8 mouse cellular contexts compared by ENCODE assay signal in genomic region chr1:158713301-158714095, GRCm38 (mm10).
DNase-seq lines count a peak whose midpoint lies in the region; ATAC-seq and TF ChIP-seq lines count a peak whose summit lies in the region.

No protein-coding gene starts in this region.

- peak; percentile 54; the same call in 1 of the 2 replicates for ATAC-seq in kidney, postnatal 0 days (replicated peaks; ENCODE audit: low FRiP score, low read depth)
- peak; percentile 57; the same call in 1 of the 2 replicates for ATAC-seq in lung, embryonic 15.5 days (ENCODE audit: borderline replicate concordance, extremely low read depth, low FRiP score, low TSS enrichment)

- WGBS in kidney, postnatal 0 days: 33% methylated on average over 5 of the region's 5 CpGs
- WGBS in lung, embryonic 15.5 days: 32% methylated on average over 5 of the region's 5 CpGs

- H3K27ac ChIP-seq in kidney, postnatal 0 days: no peak overlapping the region
- no peak overlapping the region for H3K27ac ChIP-seq in lung, embryonic 15.5 days

- H3K36me3 ChIP-seq in kidney, postnatal 0 days (ENCODE audit: insufficient read depth, low read length): no peaks in the 10 kb centered on the region
- no peaks in the 10 kb centered on the region for H3K36me3 ChIP-seq in lung, embryonic 15.5 days

- TF ChIP-seq CTCF in kidney, postnatal 0 days (IDR thresholded peaks at IDR 0.05; ENCODE audit: low read depth): peak; percentile 88

- no peak overlapping the region for H3K9ac ChIP-seq in kidney, postnatal 0 days (ENCODE audit: low read depth, low read length)
- no peak overlapping the region for H3K9ac ChIP-seq in lung, embryonic 15.5 days

- intact Hi-C loops in gastrocnemius, postnatal 14 days (cut with DNase I; ENCODE audit: low total_unique reads): loop anchor here (5.0 kb wide), 1 partner anchor 239 kb away; no protein-coding TSS in a partner anchor

- H3K27me3 ChIP-seq in kidney, postnatal 0 days (ENCODE audit: insufficient read depth, low read length): no peaks in the 10 kb centered on the region
- no peaks in the 10 kb centered on the region for H3K27me3 ChIP-seq in lung, embryonic 15.5 days

- H3K4me3 ChIP-seq in kidney, postnatal 0 days (replicated peaks; ENCODE audit: low read depth, low read length): no peak overlapping the region
- H3K4me3 ChIP-seq in lung, embryonic 15.5 days: no peak overlapping the region

- H3K4me1 ChIP-seq in kidney, postnatal 0 days (replicated peaks; ENCODE audit: insufficient read depth, low read length): no peaks in the 10 kb centered on the region
- peaks cover 4% of the 10 kb centered on the region; the same call in 1 of the 2 replicates for H3K4me1 ChIP-seq in lung, embryonic 15.5 days

- H3K4me2 ChIP-seq in kidney, postnatal 0 days (ENCODE audit: low read length): no peak overlapping the region
- H3K4me2 ChIP-seq in lung, embryonic 15.5 days: no peak overlapping the region

- DNase-seq in kidney, postnatal 0 days (ENCODE audit: low spot score): peak; percentile 88
- DNase-seq in kidney, adult 9 months: no peak
- peak; percentile 53 for DNase-seq in Muller cell, postnatal 12 days (ENCODE audit: inconsistent ontology term)
- DNase-seq in cerebellum, adult 18-20 months: peak; percentile 11 to 38
- DNase-seq in gastrocnemius, postnatal 14 days: peak; percentile 34
- DNase-seq in spleen, postnatal 14 days (ENCODE audit: low spot score in 2 of 2): no peak
- no peak for DNase-seq in B cell, adult 2 months

- H3K9me3 ChIP-seq in kidney, postnatal 0 days (replicated peaks; ENCODE audit: low read length): no peaks in the 10 kb centered on the region
- no peaks in the 10 kb centered on the region for H3K9me3 ChIP-seq in lung, embryonic 15.5 days

Comparison
In these comparisons a context has a peak if more than half of its experiments do, and no peak if none do; other contexts are left out.
1. DNase-seq: peak in kidney, postnatal 0 days (single experiment), Muller cell, postnatal 12 days (single experiment), cerebellum, adult 18-20 months (2 of 2) and gastrocnemius, postnatal 14 days (single experiment); none in kidney, adult 9 months (single experiment), spleen, postnatal 14 days (0 of 2) and B cell, adult 2 months (0 of 2).